Mouse (Mus musculus) embryonic facial prominence, embryonic 12.5 days (tissue): ENCODE data around the gene Ptafr. TPM values are rescaled to one million over a fixed set of nuclear protein-coding genes. Genes with fewer than 3 reads are reported as not detected.
"Not testable (repeated sequence)": the region's sequence is repeated elsewhere in the genome, so short reads cannot be mapped to it uniquely, and the experiment has no call there.

Experiments used
- ATAC-seq: fragments of 200-750 bp; cut with Nextera tagmentation; 2 replicates; pipeline ENCODE4 v1.8.0; 2017; ENCODE audit not compliant: insufficient number of reproducible peaks, insufficient read depth, low FRiP score, low TSS enrichment
- H3K27ac ChIP-seq: fragments of 300-500 bp; sonication (generic); 2 replicates; pipeline ENCODE4 v1.5.1; 2016; ENCODE audit warnings: mild to moderate bottlenecking
- H3K27me3 ChIP-seq: fragments of 300-500 bp; sonication (generic); 2 replicates; pipeline ENCODE4 v1.6.1; 2016; ENCODE audit warnings: mild to moderate bottlenecking, moderate library complexity
- H3K36me3 ChIP-seq: fragments of 300-500 bp; sonication (generic); 2 replicates; pipeline ENCODE4 v1.6.1; 2016; ENCODE audit warnings: mild to moderate bottlenecking
- H3K4me1 ChIP-seq: fragments of 300-500 bp; sonication (generic); 2 replicates; pipeline ENCODE4 v1.6.1; 2016
- H3K4me2 ChIP-seq: fragments of 300-500 bp; sonication (generic); replicated peaks from 2 replicates; pipeline ENCODE4 v1.6.1; 2016; ENCODE audit warnings: mild to moderate bottlenecking, moderate library complexity
- H3K4me3 ChIP-seq: fragments of 300-500 bp; sonication (generic); 2 replicates; pipeline ENCODE4 v1.5.1; 2016; ENCODE audit warnings: mild to moderate bottlenecking
- H3K9ac ChIP-seq: fragments of 300-500 bp; sonication (generic); 2 replicates; pipeline ENCODE4 v1.6.1; 2016; ENCODE audit warnings: mild to moderate bottlenecking, moderate library complexity
- H3K9me3 ChIP-seq: fragments of 300-500 bp; sonication (generic); 2 replicates; pipeline ENCODE4 v1.6.1; 2016; ENCODE audit warnings: mild to moderate bottlenecking, moderate library complexity
- WGBS: fragments of 180-500 bp; shearing (Covaris S2); methylation state at CpG from one replicate; pipeline ENCODE4 v1.1.7; 2016; 5-methylcytosine and 5-hydroxymethylcytosine counted together
- polyA plus RNA-seq: library from polyadenylated mRNA; unstranded; fragments of >200 nt; fragmentation: Nextera tagmentation; extraction: Ambion mirVana; gene quantifications from 2 replicates; pipeline ENCODE4 v1.2.1, GENCODE M21; 2016

The Ptafr gene
- polyA plus RNA-seq, 1 experiment from 2014 or later, result 0.64 TPM

GRCm38 (mm10) chr4:132594191-132594590 lies 30.3 kb downstream of the Ptafr start:
- no peaks in the 10 kb centered on the region for H3K9me3 ChIP-seq
- H3K27ac ChIP-seq, result no peak overlapping the region
- ATAC-seq, result no peak
- no peak overlapping the region for H3K9ac ChIP-seq
- no peak overlapping the region for H3K4me3 ChIP-seq
- H3K27me3 ChIP-seq, result no peaks in the 10 kb centered on the region
- no peak overlapping the region for H3K4me2 ChIP-seq
- no peaks in the 10 kb centered on the region for H3K4me1 ChIP-seq
- H3K36me3 ChIP-seq, result no peaks in the 10 kb centered on the region
- WGBS, result 35% methylated on average over 4 of the region's 4 CpGs

GRCm38 (mm10) chr4:132598861-132599260 lies 35.0 kb downstream of the Ptafr start:
- no peak for ATAC-seq
- H3K27me3 ChIP-seq, result no peaks in the 10 kb centered on the region
- WGBS, result 68% methylated on average over 2 of the region's 2 CpGs
- no peaks in the 10 kb centered on the region for H3K36me3 ChIP-seq
- no peak overlapping the region for H3K4me2 ChIP-seq
- H3K9ac ChIP-seq, result no peak overlapping the region
- no peaks in the 10 kb centered on the region for H3K4me1 ChIP-seq
- H3K9me3 ChIP-seq, result no peaks in the 10 kb centered on the region
- no peak overlapping the region for H3K27ac ChIP-seq
- no peak overlapping the region for H3K4me3 ChIP-seq

- no peaks in the 10 kb centered on the region for H3K36me3 ChIP-seq
- no peak overlapping the region for H3K4me2 ChIP-seq
- H3K27ac ChIP-seq, result no peak overlapping the region
- no peaks in the 10 kb centered on the region for H3K27me3 ChIP-seq
- ATAC-seq, result no peak
- no peak overlapping the region for H3K4me3 ChIP-seq
- WGBS, result 83% methylated on average over 3 of the region's 3 CpGs
- no peaks in the 10 kb centered on the region for H3K9me3 ChIP-seq
- H3K9ac ChIP-seq, result no peak overlapping the region
- H3K4me1 ChIP-seq, result no peaks in the 10 kb centered on the region
Measured at GRCm38 (mm10) chr4:132599764-132600163, 35.9 kb downstream of the Ptafr start.

- WGBS, result 86% methylated on average over 6 of the region's 6 CpGs
- Histone ChIP-seq H3K27me3 (no peaks in the 10 kb centered on the region), H3K9me3 (no peaks in the 10 kb centered on the region), H3K36me3 (no peaks in the 10 kb centered on the region), H3K9ac (no peak overlapping the region), H3K27ac (no peak overlapping the region), H3K4me2 (no peak overlapping the region), H3K4me3 (no peak overlapping the region), H3K4me1 (no peaks in the 10 kb centered on the region)
- ATAC-seq, result no peak
Measured at GRCm38 (mm10) chr4:132600465-132600864, 36.6 kb downstream of the Ptafr start.

GRCm38 (mm10) chr4:132601242-132601641 lies 37.4 kb downstream of the Ptafr start:
- H3K36me3 ChIP-seq, H3K4me1 ChIP-seq, H3K4me3 ChIP-seq, H3K9me3 ChIP-seq, H3K9ac ChIP-seq, H3K4me2 ChIP-seq, H3K27ac ChIP-seq, H3K27me3 ChIP-seq, ATAC-seq: not testable (repeated sequence)
- WGBS, result 81% methylated on average over 5 of the region's 5 CpGs

GRCm38 (mm10) chr4:132603468-132603867 lies 39.6 kb downstream of the Ptafr start:
- Histone ChIP-seq H3K27ac (no peak overlapping the region), H3K27me3 (no peaks in the 10 kb centered on the region), H3K9me3 (no peaks in the 10 kb centered on the region), H3K4me2 (no peak overlapping the region), H3K4me3 (no peak overlapping the region), H3K4me1 (no peaks in the 10 kb centered on the region), H3K36me3 (no peaks in the 10 kb centered on the region), H3K9ac (no peak overlapping the region)
- WGBS, result 73% methylated on average over 4 of the region's 4 CpGs
- ATAC-seq, result no peak

- WGBS, result 68% methylated on average over 5 of the region's 5 CpGs
- H3K27me3 ChIP-seq, result no peaks in the 10 kb centered on the region
- no peak for ATAC-seq
- H3K9me3 ChIP-seq, result no peaks in the 10 kb centered on the region
- H3K9ac ChIP-seq, result no peak overlapping the region
- H3K4me2 ChIP-seq, result no peak overlapping the region
- H3K27ac ChIP-seq, result no peak overlapping the region
- no peak overlapping the region for H3K4me3 ChIP-seq
- no peaks in the 10 kb centered on the region for H3K4me1 ChIP-seq
- H3K36me3 ChIP-seq, result no peaks in the 10 kb centered on the region
Measured at GRCm38 (mm10) chr4:132605816-132606215, 41.9 kb downstream of the Ptafr start.

- Histone ChIP-seq H3K9ac (no peak overlapping the region), H3K9me3 (no peaks in the 10 kb centered on the region), H3K4me3 (no peak overlapping the region), H3K27me3 (no peaks in the 10 kb centered on the region), H3K4me1 (no peaks in the 10 kb centered on the region), H3K4me2 (no peak overlapping the region), H3K36me3 (no peaks in the 10 kb centered on the region), H3K27ac (no peak overlapping the region)
- no peak for ATAC-seq
- WGBS, result 52% methylated on average over 4 of the region's 4 CpGs
Measured at GRCm38 (mm10) chr4:132608147-132608546, 44.3 kb downstream of the Ptafr start.

GRCm38 (mm10) chr4:132610301-132610984 lies 46.6 kb downstream of the Ptafr start:
- Histone ChIP-seq H3K27me3 (no peaks in the 10 kb centered on the region), H3K4me3 (no peak overlapping the region), H3K9ac (no peak overlapping the region), H3K27ac (no peak overlapping the region), H3K4me2 (no peak overlapping the region), H3K9me3 (no peaks in the 10 kb centered on the region), H3K36me3 (no peaks in the 10 kb centered on the region), H3K4me1 (no peaks in the 10 kb centered on the region)
- 84% methylated on average over 3 of the region's 3 CpGs for whole genome bisulfite sequencing
- ATAC-seq, result no peak

- no peak overlapping the region for H3K4me2 ChIP-seq
- no peak for ATAC-seq
- no peaks in the 10 kb centered on the region for H3K9me3 ChIP-seq
- WGBS, result 83% methylated on average over 8 of the region's 8 CpGs
- H3K4me3 ChIP-seq, result no peak overlapping the region
- no peaks in the 10 kb centered on the region for H3K27me3 ChIP-seq
- no peaks in the 10 kb centered on the region for H3K4me1 ChIP-seq
- no peak overlapping the region for H3K27ac ChIP-seq
- no peaks in the 10 kb centered on the region for H3K36me3 ChIP-seq
- H3K9ac ChIP-seq, result no peak overlapping the region
Measured at GRCm38 (mm10) chr4:132611320-132611719, 47.5 kb downstream of the Ptafr start.

- Histone ChIP-seq H3K4me1 (no peaks in the 10 kb centered on the region), H3K9me3 (no peaks in the 10 kb centered on the region), H3K4me3 (no peak overlapping the region), H3K27ac (no peak overlapping the region), H3K27me3 (no peaks in the 10 kb centered on the region), H3K9ac (no peak overlapping the region), H3K36me3 (no peaks in the 10 kb centered on the region), H3K4me2 (no peak overlapping the region)
- 89% methylated on average over 6 of the region's 6 CpGs for WGBS
- ATAC-seq, result no peak
Measured at GRCm38 (mm10) chr4:132617873-132618272, 54.0 kb downstream of the Ptafr start.

GRCm38 (mm10) chr4:132618850-132619375 lies 55.0 kb downstream of the Ptafr start:
- H3K4me1 ChIP-seq, result no peaks in the 10 kb centered on the region
- H3K27me3 ChIP-seq, result no peaks in the 10 kb centered on the region
- no peak for ATAC-seq
- WGBS, result 84% methylated on average over 10 of the region's 10 CpGs
- no peaks in the 10 kb centered on the region for H3K36me3 ChIP-seq
- H3K4me3 ChIP-seq, result no peak overlapping the region
- H3K9ac ChIP-seq, result no peak overlapping the region
- no peaks in the 10 kb centered on the region for H3K9me3 ChIP-seq
- no peak overlapping the region for H3K4me2 ChIP-seq
- H3K27ac ChIP-seq, result no peak overlapping the region
